Mouse (Mus musculus) ES-E14 (cell line): ENCODE results near the gene Cxcl9. TPM values are rescaled to one million over a fixed set of nuclear protein-coding genes. Genes with fewer than 3 reads are reported as not detected.
A peak's percentile ranks its signal among the peaks of the same experiment; 100 is the strongest.

Experiments used
- DNase-seq: peaks from one replicate; pipeline ENCODE4 v3.0.0-alpha.2; 2013; ENCODE audit warnings: low read depth, low spot score
- H3K27ac ChIP-seq: 2 replicates; pipeline ENCODE4 v1.5.1; 2012; ENCODE audit warnings: low read depth, mild to moderate bottlenecking, low read length, moderate library complexity, mixed read lengths; ENCODE audit not compliant: poor library complexity, insufficient read depth, severe bottlenecking
- H3K36me3 ChIP-seq: 2 replicates; pipeline ENCODE4 v1.6.1; 2012; ENCODE audit warnings: mild to moderate bottlenecking, low read length, moderate library complexity, mixed read lengths; ENCODE audit not compliant: control insufficient read depth, poor library complexity, insufficient read depth, severe bottlenecking
- H3K4me1 ChIP-seq, 2 experiments: fragments of 150-350 bp in 1 of 2; sonication (generic) in 1 of 2; 2 replicates each; pipeline ENCODE4 v1.6.1; 2012; ENCODE audit warnings: low read length in 2 of 2, mild to moderate bottlenecking in 1 of 2, mixed read lengths in 1 of 2; ENCODE audit not compliant: control insufficient read depth in 2 of 2, insufficient read depth in 2 of 2, poor library complexity in 1 of 2
- H3K4me3 ChIP-seq, 2 experiments: fragments of 150-350 bp in 1 of 2; sonication (generic) in 1 of 2; 2 replicates each; pipeline ENCODE4 v1.5.1; 2012; ENCODE audit warnings: low read length in 2 of 2, low read depth in 1 of 2, mild to moderate bottlenecking in 1 of 2, mixed read lengths in 1 of 2; ENCODE audit not compliant: insufficient read depth in 1 of 2, poor library complexity in 1 of 2, severe bottlenecking in 1 of 2
- H3K9ac ChIP-seq: 2 replicates; pipeline ENCODE4 v1.6.1; 2012; ENCODE audit warnings: low read depth, mild to moderate bottlenecking, low read length, mixed read lengths; ENCODE audit not compliant: poor library complexity, insufficient read depth, severe bottlenecking
- H3K9me3 ChIP-seq: fragments of 150-350 bp; sonication (generic); 2 replicates; pipeline ENCODE4 v1.6.1; 2012; ENCODE audit warnings: low read depth, mild to moderate bottlenecking, low read length; ENCODE audit not compliant: control insufficient read depth, insufficient read depth
- CHD2 ChIP-seq: IDR thresholded peaks from 2 replicates; pipeline ENCODE4 v1.6.1; 2014; ENCODE audit warnings: mild to moderate bottlenecking, low read depth, low read length, inconsistent platforms
- HCFC1 ChIP-seq: IDR thresholded peaks from 2 replicates; pipeline ENCODE4 v1.6.1; 2012; ENCODE audit warnings: low read length, inconsistent platforms, borderline replicate concordance; ENCODE audit not compliant: insufficient read depth
- MAFK ChIP-seq: IDR thresholded peaks from 2 replicates; pipeline ENCODE4 v1.6.1; 2014; ENCODE audit warnings: mild to moderate bottlenecking, low read depth, low read length, inconsistent platforms; ENCODE audit not compliant: insufficient read depth
- ZC3H11A ChIP-seq: IDR thresholded peaks from 2 replicates; pipeline ENCODE4 v1.6.1; 2012; ENCODE audit warnings: low read depth, mild to moderate bottlenecking, inconsistent platforms, low read length, borderline replicate concordance
- ZNF384 ChIP-seq: IDR thresholded peaks from 2 replicates; pipeline ENCODE4 v1.6.1; 2012; ENCODE audit warnings: low read depth, low read length, inconsistent platforms
- in situ Hi-C, 2 experiments: fragments of 600-800 bp; cut with MboI; formaldehyde crosslinking; loops; one replicate each; pipeline ENCODE4 v1.15.1; 2025; ENCODE audit warnings: low sequenced_read_pairs in 2 of 2, inconsistent platforms in 1 of 2; ENCODE audit not compliant: unreplicated experiment in 2 of 2
- total RNA-seq: library from RNA; depleted of rRNA; stranded (reverse); fragments of 300-350 nt; gene quantifications from 2 replicates; pipeline ENCODE4 v1.2.3, GENCODE M21; 2012; rRNA removed

Cxcl9 gene
- total RNA-seq, 1 experiment: not detected

- no peaks in the 10 kb centered on the region; the same call in 1 of the 2 replicates for H3K36me3 ChIP-seq
- H3K9ac ChIP-seq: peak within 1 kb of the TSS; percentile 68
- H3K4me1 ChIP-seq: peaks cover 0 to 10% of the 10 kb centered on the region in 2 experiments; a peak in 2 of 4 replicates
- peak within 1 kb of the TSS; percentile 69 to 92 for H3K4me3 ChIP-seq
- H3K9me3 ChIP-seq: no peaks in the 10 kb centered on the region
- no peak for TF ChIP-seq ZNF384
- TF ChIP-seq CHD2: no peak
- TF ChIP-seq HCFC1: no peak
- no peak for TF ChIP-seq ZC3H11A
- TF ChIP-seq MAFK: no peak
- in situ Hi-C loops: no loop called here
- peak; percentile 63 for DNase-seq
- H3K27ac ChIP-seq: no peak within 1 kb of the TSS
Measured at GRCm38 (mm10) chr5:92277437-92278394, 50.2 kb downstream of the Cxcl9 start, which contains the start of gene Naaa. Gene Naaa (minus strand): TSS chr5:92278170.

Other genes with a start within 250 kb of the Cxcl9 start
- gene G3bp2, start 244.4 kb downstream of the Cxcl9 start, total RNA-seq: 246 and 266 TPM in 2 replicates
- 40.7 and 51.6 TPM in 2 replicates for gene Uso1, start 190.1 kb downstream of the Cxcl9 start, total RNA-seq
- not detected in 2 replicates for gene U90926, start 112.7 kb downstream of the Cxcl9 start, total RNA-seq
- 3.3 and 4.5 TPM in 2 replicates for gene Ppef2, start 71.8 kb downstream of the Cxcl9 start, total RNA-seq
- gene Naaa, start 49.9 kb downstream of the Cxcl9 start, total RNA-seq: 9.8 and 13.4 TPM in 2 replicates
- gene Sdad1, start 17.6 kb downstream of the Cxcl9 start, total RNA-seq: 63.9 and 74.0 TPM in 2 replicates
- gene Art3, start 3.7 kb upstream of the Cxcl9 start, total RNA-seq: 0.71 and 0.74 TPM in 2 replicates
- gene Cxcl10, start 20.8 kb upstream of the Cxcl9 start, total RNA-seq: 3.3 and 4.0 TPM in 2 replicates
- gene Nup54, start 107.1 kb upstream of the Cxcl9 start, total RNA-seq: 62.2 and 63.2 TPM in 2 replicates
- gene Scarb2, start 178.8 kb upstream of the Cxcl9 start, total RNA-seq: 39.0 and 89.0 TPM in 2 replicates
- gene Fam47e, start 227.0 kb upstream of the Cxcl9 start, total RNA-seq: not detected in 2 replicates